Mouse (Mus musculus) cortical plate, adult 2 months (tissue): ENCODE data around the gene Ap4s1. TPM values are rescaled to one million over a fixed set of nuclear protein-coding genes. Genes with fewer than 3 reads are reported as not detected.
A peak's percentile ranks its signal among the peaks of the same experiment; 100 is the strongest.

Experiments
- H3K27ac ChIP-seq: fragments of 200-500 bp; 2 replicates; pipeline ENCODE4 v1.5.1; 2012; ENCODE audit warnings: low read length, control low read depth, inconsistent platforms; ENCODE audit not compliant: insufficient read depth
- H3K4me1 ChIP-seq: fragments of 200-500 bp; 2 replicates; pipeline ENCODE4 v1.6.1; 2011; ENCODE audit warnings: low read length; ENCODE audit not compliant: control insufficient read depth, insufficient read depth
- H3K4me3 ChIP-seq: fragments of 200-500 bp; 2 replicates; pipeline ENCODE4 v1.5.1; 2011; ENCODE audit warnings: mild to moderate bottlenecking, low read length, control low read depth; ENCODE audit not compliant: insufficient read depth
- CTCF ChIP-seq: fragments of 200-500 bp; IDR thresholded peaks from 2 replicates; pipeline ENCODE4 v1.5.1; 2011; ENCODE audit warnings: mild to moderate bottlenecking, control low read depth, low read length; ENCODE audit not compliant: insufficient read depth; ENCODE audit errors: extremely low read depth
- POLR2A ChIP-seq: fragments of 200-500 bp; IDR thresholded peaks from 2 replicates; pipeline ENCODE4 v1.6.1; 2011; ENCODE audit warnings: mild to moderate bottlenecking, low read length, control low read depth; ENCODE audit not compliant: insufficient read depth; ENCODE audit errors: extremely low read depth
- polyA plus RNA-seq: library from polyadenylated mRNA; depleted of rRNA; stranded (reverse); fragments of >200 nt; gene quantifications from 2 replicates; pipeline ENCODE4 v1.2.3, GENCODE M21; 2012

The Ap4s1 gene
- polyA plus RNA-seq, 1 experiment = 52.6 TPM

DNA sequence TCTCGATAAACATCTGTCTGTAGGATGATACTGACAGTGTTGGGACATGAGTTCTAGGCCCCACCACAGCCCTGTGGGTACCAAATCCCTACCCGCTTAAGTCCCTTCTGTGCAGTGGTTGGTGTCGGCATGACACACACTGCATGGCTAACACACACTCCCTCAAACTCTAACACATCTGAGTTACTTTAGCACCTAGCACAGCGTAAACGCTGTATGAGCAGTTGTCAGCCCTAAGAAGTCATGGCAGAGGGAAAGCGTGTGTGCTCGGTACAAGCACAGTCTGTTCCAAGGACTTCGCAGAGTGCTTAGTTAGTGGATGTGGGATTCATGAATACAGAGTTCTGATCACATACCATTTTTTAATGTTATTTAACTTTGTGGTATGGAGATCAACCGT, 39.0 kb downstream of the Ap4s1 start:
- Histone ChIP-seq H3K4me3 (no peak overlapping the region), H3K4me1 (peaks cover 3% of the 10 kb centered on the region; the same call in 1 of the 2 replicates), H3K27ac (peak overlapping the region; percentile 73)
- no peak for TF ChIP-seq POLR2A
- no peak for TF ChIP-seq CTCF

DNA sequence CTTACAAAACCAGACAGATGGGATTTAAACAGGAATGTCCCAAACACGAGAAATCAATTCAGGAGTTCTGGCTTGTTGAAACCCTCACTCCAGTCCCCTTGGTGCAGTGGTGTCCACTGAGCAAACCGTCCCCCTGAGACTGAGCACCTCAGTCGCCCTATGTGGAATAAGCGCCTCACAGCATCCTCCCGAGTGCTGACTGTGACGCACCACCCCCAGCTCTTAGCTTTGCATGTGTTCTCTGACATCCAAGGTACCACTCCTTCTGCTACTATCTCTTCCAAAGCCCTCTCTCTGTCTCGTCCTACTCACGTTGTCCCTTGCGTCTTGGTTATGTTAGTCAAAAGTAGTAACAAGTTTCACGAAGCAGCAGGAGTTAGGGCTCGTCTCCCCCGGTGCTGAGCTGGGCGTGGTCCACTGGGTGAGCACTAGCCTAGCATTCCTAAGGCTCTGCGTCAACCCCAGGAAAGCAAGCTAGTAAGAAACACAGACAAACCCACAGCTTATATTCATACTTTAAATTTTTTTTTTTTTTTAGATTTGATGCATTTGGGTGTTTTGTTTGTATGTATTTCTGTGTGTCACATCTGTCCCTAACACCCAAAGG, 43.9 kb downstream of the Ap4s1 start:
- no peak overlapping the region for H3K27ac ChIP-seq
- H3K4me1 ChIP-seq = peaks cover 3% of the 10 kb centered on the region; the same call in 1 of the 2 replicates
- TF ChIP-seq POLR2A = no peak
- TF ChIP-seq CTCF = no peak
- no peak overlapping the region for H3K4me3 ChIP-seq

- peaks cover 3% of the 10 kb centered on the region; the same call in 1 of the 2 replicates for H3K4me1 ChIP-seq
- TF ChIP-seq POLR2A (no peak), CTCF (no peak)
- 0 out of 2 replicates have a peak overlapping the region, but pooled peaks have one; percentile 25 for H3K27ac ChIP-seq
- no peak overlapping the region for H3K4me3 ChIP-seq
Observed at GRCm38 (mm10) chr12:51735840-51736271, 45.0 kb downstream of the Ap4s1 start.

DNA sequence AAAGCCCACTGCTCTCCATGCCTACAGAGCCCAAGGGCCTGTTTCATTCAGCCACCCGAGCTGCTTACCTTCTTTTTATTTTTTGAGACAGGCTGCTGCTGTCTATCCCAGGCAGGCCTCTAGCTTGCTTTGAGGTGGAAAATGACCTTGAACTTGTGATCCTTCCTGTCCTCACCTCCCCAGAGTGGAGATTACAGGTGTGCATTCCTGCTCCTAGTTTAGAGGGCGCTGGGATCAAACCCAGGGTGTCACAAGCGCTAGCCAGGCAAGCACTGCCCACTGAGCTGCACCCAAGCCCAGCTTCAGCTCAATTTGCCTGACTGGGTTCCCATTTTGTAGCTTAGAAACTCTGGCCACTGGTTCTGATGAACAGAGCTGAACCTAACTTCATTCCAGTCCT, 45.5 kb downstream of the Ap4s1 start:
- no peak for TF ChIP-seq CTCF
- no peak for TF ChIP-seq POLR2A
- H3K4me1 ChIP-seq = peaks cover 3% of the 10 kb centered on the region; the same call in 1 of the 2 replicates
- 0 out of 2 replicates have a peak overlapping the region, but pooled peaks have one; percentile 25 for H3K27ac ChIP-seq
- no peak overlapping the region for H3K4me3 ChIP-seq

DNA sequence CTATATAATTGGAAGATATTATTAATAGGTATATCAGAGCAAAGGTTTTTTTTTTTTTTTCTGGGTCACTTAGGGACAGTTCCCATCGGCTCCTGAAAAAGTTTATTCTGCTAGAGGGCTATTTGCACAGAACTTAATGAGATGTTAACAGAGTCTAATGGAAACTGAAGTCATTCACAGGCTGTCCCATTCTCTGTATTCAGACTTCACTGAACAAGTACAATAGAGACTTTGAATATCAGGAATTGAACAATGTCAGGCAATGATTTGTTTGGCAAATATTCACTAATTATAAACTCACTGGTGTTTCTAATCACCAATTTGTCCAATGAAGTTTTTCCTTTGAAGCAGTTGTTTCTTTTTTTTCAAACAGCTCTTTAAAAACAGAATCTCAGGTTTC, 46.0 kb downstream of the Ap4s1 start:
- Histone ChIP-seq H3K4me1 (peaks cover 3% of the 10 kb centered on the region; the same call in 1 of the 2 replicates), H3K27ac (no peak overlapping the region), H3K4me3 (no peak overlapping the region)
- TF ChIP-seq CTCF (no peak), POLR2A (no peak)

DNA sequence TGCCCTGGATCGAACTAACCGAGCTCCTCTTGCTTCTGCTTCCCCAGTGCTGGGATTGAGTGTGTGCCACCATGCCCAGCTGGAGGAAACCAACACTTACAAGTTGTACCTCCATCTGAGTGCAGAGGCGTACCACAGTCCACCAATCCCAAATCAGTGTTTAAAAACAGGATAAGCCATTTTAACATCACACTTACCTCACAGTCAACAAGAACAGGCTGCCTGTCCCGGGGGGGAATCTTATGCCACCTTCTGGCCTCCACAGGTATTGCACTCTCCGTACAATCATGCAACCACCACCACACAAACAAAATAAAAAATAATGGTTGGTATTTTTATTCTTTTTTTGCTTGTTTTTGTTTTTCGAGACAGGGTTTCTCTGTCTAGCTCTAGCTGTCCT, 50.9 kb downstream of the Ap4s1 start:
- TF ChIP-seq POLR2A = no peak
- peak; percentile 36; the same call in 1 of the 2 replicates for TF ChIP-seq CTCF
- no peak overlapping the region for H3K4me3 ChIP-seq
- no peak overlapping the region for H3K27ac ChIP-seq
- no peaks in the 10 kb centered on the region for H3K4me1 ChIP-seq

- Histone ChIP-seq H3K4me3 (no peak overlapping the region), H3K27ac (no peak overlapping the region), H3K4me1 (no peaks in the 10 kb centered on the region)
- TF ChIP-seq CTCF (no peak), POLR2A (no peak)
Observed at GRCm38 (mm10) chr12:51744957-51745356, 54.1 kb downstream of the Ap4s1 start.

GRCm38 (mm10) chr12:51747348-51747747, 56.5 kb downstream of the Ap4s1 start:
- Histone ChIP-seq H3K4me3 (no peak overlapping the region), H3K4me1 (no peaks in the 10 kb centered on the region), H3K27ac (no peak overlapping the region)
- TF ChIP-seq POLR2A (no peak), CTCF (no peak)

DNA sequence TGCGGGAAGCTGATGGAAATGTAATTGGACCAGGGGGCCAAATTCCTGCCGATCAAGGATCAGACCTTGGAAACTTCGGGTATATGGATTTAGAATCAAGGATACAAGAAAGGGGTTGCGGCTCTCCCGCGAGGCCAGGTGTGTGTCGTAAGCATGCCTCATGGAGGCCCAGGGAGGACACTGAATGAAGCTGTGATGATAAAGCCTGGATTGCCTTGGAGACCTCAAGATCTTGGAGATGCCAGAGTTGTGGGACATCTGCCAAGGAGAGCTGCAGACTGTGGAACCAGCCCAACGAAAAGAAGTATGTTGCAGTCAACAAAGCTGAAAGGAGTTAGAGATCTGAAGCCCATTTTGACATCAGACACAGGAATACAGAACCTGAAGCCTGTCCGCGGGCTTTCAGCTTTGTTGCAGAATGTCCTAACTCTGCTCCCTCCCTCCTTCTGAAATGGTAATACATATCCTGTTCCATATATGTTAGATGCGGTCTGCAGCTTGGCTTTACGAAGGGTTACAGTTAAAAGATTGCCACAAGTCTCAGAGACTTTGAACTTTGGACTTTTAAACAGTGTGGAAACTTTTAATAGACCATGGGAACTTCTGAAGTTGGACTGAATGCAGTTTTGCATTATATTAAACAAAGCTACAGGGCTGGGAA, 65.2 kb downstream of the Ap4s1 start:
- TF ChIP-seq POLR2A (no peak), CTCF (no peak)
- Histone ChIP-seq H3K4me3 (no peak overlapping the region), H3K27ac (no peak overlapping the region), H3K4me1 (no peaks in the 10 kb centered on the region)

DNA sequence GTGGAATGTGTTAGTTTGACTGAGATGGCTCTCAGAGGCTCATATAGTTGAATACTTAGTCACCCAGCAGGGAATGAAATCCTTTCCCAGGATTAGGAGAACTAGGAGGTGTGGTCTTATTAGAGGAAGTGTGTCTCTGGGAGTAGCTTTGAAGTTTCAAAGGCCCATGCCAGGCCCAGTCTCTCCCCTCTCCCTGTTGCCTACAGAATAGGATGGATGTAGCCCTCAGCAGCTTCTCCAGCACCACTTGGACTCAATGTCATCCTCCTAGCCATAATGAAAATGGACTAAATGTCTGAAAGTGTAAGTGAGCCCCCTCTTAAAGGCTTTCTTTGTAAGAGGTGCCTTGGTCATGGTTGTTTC, 65.7 kb downstream of the Ap4s1 start:
- Histone ChIP-seq H3K4me3 (no peak overlapping the region), H3K27ac (no peak overlapping the region), H3K4me1 (no peaks in the 10 kb centered on the region)
- TF ChIP-seq POLR2A (no peak), CTCF (no peak)
